Mouse (Mus musculus) brown adipose tissue, adult 24 weeks (tissue): ENCODE measurements around the gene Tmem119. TPM values are rescaled to one million over a fixed set of nuclear protein-coding genes. Genes with fewer than 3 reads are reported as not detected.
A peak's percentile ranks its signal among the peaks of the same experiment; 100 is the strongest.
"Not testable (repeated sequence)": the region's sequence is repeated elsewhere in the genome, so short reads cannot be mapped to it uniquely, and the experiment has no call there.

Experiments
- H3K27ac ChIP-seq: fragments of 200-500 bp; replicated peaks from 2 replicates; pipeline ENCODE4 v1.5.1; 2012; ENCODE audit warnings: low read depth, mild to moderate bottlenecking, low read length
- H3K4me1 ChIP-seq: fragments of 200-500 bp; 2 replicates; pipeline ENCODE4 v1.6.1; 2012; ENCODE audit warnings: low read length, mixed read lengths; ENCODE audit not compliant: control insufficient read depth, insufficient read depth, insufficient read length
- H3K4me3 ChIP-seq: fragments of 200-500 bp; 2 replicates; pipeline ENCODE4 v1.5.1; 2012; ENCODE audit warnings: low read depth, mild to moderate bottlenecking, low read length, moderate library complexity; ENCODE audit not compliant: insufficient read depth
- polyA plus RNA-seq: library from polyadenylated mRNA; stranded (reverse); fragments of >200 nt; gene quantifications from 2 replicates; pipeline ENCODE4 v1.2.4, GENCODE M21; 2012; ENCODE audit not compliant: missing spikeins, insufficient read depth, insufficient read length

Gene Tmem119
- polyA plus RNA-seq, 1 experiment, result 1.5 TPM

DNA sequence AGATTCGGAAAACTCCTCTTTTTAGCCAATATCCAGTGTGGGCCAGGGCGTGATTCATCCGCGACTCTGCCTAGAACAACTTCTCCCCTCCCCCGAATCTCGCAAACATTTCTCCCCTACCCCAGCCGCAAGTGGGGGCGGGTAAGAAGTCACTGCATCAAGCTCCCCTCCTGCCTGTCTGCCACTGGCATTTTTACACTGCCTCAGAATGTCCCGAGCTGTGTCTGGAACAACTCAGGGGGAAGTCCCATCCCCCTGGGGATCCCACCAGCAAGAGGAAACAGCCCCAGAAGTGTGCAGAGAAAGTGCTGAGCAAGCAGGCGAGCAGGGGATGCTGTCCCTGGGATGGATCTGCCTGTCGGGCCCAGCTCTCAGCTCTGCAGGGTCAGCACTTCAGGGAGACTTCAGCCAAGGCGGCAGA lies 16.7 kb downstream of the Tmem119 start:
- Histone ChIP-seq H3K4me3 (no peak overlapping the region), H3K27ac (no peak overlapping the region), H3K4me1 (no peaks in the 10 kb centered on the region)

DNA sequence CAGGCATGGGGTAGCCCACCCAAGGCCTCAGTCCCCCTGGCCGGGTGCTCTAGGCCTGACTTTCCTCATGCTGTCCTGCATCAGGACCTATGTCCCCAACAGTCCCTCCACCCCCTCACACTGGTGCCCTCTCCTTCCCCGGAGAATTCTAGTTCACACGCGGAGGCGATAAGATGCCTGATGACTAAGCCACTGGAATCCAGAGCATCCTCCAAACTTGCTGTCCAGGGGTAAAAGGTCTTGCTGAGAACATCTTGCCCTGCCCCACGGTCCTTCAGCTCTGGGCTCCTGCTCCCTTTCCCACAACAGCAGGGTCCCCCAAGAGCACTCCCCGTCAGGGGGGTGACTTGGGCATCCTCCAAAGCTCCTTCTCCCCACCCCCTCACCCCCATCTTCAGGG lies 17.7 kb downstream of the Tmem119 start:
- H3K27ac ChIP-seq, result no peak overlapping the region
- no peak overlapping the region for H3K4me3 ChIP-seq
- no peaks in the 10 kb centered on the region for H3K4me1 ChIP-seq

DNA sequence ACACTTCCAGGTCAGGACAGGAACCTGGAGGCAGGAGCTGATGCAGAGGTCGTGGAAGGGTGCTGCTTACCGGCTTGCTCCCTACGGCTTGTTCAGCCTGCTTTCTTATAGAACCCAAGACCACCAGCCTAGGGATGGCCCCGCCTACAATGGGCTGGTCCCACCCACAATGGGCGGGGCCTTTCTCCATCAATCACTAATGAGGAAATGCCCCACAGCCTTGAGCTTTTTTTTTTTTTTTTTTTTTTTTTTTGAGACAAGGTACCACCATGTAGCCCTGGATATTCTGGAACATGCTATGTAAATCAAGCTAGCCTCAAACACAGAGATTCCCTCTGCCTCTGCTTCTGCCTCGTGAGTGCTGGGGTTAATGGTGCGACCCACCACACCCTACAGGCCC lies 18.4 kb downstream of the Tmem119 start:
- no peak overlapping the region for H3K27ac ChIP-seq
- H3K4me1 ChIP-seq, result no peaks in the 10 kb centered on the region
- H3K4me3 ChIP-seq, result no peak overlapping the region

DNA sequence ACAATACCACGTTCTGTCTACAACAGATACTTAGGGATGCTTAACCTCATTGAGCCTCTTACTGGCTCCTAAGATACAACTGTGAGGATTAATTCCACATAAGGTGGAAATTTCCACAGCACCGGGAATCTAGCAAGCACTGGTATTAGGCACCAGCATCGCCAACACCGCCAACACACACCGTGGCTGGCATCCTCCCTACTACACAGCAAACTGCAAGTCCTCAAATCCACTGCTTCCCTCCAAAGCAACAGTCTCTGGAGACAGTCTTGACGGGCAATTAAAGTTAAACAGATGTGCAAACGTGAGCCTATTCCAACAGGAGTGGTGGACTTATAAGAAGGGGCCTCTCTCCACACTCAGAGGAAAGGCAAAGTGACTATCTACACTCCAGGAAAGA lies 19.1 kb downstream of the Tmem119 start:
- Histone ChIP-seq H3K4me3 (no peak overlapping the region), H3K27ac (no peak overlapping the region), H3K4me1 (no peaks in the 10 kb centered on the region)

DNA sequence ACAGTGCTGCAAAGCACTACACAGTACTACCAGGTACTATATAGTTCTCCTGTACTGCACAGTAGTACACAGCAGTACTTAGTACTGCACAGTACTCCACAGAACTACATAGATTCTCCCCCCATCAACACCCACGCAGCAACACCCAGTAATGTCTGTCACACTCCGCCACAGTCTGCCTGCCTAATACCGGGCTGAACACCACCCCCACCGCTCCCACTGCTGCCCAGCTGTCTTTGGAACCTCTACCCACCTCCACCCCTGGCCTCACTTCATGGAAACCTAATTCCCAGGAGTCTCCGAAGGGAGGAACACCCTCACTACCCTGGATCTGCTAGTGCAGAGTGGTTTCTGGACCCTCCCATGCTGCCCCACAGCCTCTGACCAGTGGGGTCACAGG lies 19.6 kb downstream of the Tmem119 start:
- H3K4me1 ChIP-seq, result no peaks in the 10 kb centered on the region
- no peak overlapping the region for H3K27ac ChIP-seq
- H3K4me3 ChIP-seq, result no peak overlapping the region

DNA sequence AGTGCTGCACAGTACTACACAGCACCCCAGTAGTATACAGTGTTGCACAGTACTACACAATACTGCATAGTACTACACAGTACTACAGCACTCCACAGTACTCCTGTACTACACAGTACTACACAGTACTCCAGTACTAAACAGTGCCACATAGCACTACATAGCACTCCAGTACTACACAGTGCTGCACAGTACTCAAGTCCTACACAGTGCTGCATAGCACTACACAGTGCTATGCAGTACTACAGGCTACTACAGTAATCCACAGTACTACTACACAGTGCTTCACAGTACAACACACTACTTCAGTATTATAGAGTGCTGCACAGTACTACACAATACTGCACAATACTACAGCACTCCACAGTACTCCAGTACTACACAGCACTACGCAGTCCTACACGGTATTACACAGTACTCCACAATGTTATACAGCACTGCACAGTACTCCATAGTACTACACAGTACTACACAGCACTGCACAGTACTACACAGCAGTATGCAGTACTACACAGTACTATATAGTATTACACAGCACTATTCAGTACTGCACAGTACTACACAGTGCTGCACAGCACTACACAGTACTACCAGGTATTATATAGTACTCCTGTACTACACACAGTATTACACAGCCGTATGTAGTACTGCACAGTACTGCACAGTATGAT lies 20.1 kb downstream of the Tmem119 start:
- Histone ChIP-seq H3K4me1 (no peaks in the 10 kb centered on the region), H3K27ac (no peak overlapping the region), H3K4me3 (no peak overlapping the region)

DNA sequence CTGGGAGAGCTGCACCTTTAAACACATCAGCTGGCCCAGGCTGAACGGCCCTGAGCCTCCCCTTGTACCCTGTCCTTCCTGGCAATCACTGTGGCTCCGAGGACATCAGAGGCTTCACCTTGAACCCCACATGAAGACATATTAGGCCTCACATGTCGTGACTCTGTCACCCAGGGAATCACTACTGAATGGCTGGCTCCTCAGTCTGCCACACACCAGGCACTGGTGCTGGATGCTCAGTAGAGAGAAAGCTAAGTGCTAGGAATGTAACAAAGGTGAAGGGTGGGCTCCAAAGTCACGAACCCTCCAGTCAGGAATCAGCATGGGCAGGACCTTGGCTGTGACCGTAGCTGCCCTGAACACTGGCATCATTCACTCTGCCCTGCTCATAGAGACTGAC lies 20.7 kb downstream of the Tmem119 start:
- no peak overlapping the region for H3K27ac ChIP-seq
- H3K4me3 ChIP-seq, result no peak overlapping the region
- H3K4me1 ChIP-seq, result no peaks in the 10 kb centered on the region

DNA sequence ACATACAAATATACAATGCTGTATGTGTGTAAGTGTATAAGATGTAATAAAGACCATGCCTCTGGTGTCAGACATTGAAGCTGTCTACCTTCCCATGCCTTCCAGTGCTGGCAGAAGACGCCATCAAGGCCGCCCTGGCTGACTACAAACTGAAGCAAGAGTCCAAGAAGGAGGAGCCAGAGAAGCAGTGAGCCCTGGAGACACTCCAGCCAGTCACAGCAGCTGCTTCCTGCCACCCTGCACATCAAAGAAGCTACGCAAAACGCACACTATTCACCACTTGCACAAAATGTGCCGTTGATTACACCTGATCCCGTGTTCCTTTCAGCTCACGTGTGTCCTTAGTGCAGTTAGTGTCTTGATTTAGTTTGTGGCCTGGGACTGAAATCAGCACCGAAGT lies 22.6 kb downstream of the Tmem119 start:
- H3K27ac ChIP-seq, H3K4me3 ChIP-seq, H3K4me1 ChIP-seq: not testable (repeated sequence)

DNA sequence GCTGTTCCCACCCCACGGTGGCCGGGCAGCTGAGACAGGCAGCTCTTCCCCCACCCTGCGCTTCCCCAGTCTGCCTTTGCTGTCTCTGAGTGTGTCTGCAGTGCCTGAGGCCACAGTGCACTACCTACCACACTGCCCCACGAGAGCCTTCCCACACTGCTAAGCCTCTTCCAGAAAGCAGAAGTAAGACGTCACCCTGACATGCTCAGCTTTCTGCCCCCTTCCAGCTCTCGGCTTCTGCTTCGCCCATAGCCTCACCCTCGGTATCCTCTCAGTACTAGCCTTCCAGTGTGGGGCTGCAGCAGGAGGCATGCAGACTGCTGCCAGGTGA lies 23.5 kb downstream of the Tmem119 start:
- Histone ChIP-seq H3K27ac (peak overlapping the region; percentile 62), H3K4me3 (no peak overlapping the region), H3K4me1 (no peaks in the 10 kb centered on the region)

DNA sequence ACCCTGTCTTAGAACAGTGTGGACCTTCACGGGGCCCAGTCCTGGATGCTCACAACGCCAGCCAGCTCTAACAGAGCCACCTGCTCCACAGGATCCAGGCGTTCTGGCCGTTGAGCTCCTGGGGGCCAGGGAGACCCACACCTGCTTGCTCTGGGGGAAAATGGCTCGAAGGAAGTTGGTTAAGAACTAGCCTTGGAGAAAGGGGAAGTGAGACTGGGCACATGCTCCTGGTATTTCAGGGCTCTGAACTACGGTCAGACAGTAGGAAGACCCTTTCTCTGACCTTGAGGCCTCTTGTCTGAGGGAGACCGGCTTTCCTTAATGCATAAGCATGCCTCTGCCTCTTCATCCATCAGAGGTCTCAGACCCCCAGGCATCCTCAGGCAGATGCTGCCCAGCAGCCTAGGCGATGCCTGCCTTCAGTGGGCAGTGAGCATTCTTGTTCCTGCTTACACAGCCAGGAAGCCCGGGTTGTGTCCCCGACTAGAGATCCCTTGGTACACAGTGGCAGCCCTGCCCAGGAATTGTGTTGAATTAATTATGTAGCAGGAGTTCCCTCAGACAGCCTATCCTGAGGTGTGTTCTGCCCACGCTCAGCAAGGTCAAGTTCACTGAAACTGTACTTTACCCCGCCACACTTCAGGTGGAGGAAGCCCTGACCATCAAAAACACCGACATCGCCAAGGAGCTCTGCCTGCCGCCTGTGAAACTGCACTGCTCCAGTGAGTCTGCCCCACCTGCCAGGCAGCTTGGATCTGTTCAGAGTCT lies 24.0 kb downstream of the Tmem119 start:
- H3K27ac ChIP-seq, result peak overlapping the region; percentile 63
- no peak overlapping the region for H3K4me3 ChIP-seq
- no peaks in the 10 kb centered on the region for H3K4me1 ChIP-seq

DNA sequence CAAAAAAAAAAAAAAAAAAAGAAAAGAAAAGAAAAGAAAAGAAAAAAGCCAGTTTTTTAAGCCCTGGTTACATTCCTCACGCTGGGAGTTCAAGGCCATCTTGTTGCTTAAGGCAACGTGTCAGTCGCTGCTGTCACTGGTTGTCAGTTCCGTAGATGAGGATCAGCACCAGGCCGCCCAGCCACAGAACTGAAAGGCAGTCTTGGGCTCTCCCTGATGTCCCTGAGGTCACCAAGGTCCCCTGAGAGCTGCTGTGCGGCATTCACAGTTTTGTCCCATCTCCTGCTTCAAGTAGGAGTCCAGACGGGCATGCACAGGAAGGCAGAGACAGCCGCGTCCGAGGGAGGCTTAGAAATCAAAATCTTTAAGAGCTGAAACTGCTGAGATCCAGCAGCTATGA lies 24.7 kb downstream of the Tmem119 start:
- peak overlapping the region; percentile 63 for H3K27ac ChIP-seq
- no peak overlapping the region for H3K4me3 ChIP-seq
- no peaks in the 10 kb centered on the region for H3K4me1 ChIP-seq

DNA sequence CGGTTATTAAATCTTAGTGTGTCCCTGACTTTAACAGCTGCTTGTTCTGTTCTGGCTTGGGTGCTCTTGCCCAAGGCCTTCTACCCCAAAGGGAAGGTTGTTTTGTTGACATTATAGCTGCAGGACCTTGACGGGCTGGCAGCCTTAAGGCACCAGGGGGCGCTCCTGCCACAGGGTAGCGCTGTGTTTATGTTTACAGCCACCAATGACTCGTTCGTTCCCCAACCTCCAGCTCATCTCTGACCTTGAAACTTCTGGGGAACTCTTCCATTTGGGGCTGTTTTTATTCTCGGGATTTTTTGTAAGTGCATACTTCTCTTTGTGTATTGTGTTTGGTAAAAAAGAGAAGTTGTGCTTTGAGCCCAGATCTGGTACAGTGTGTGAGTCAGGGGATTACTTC lies 26.7 kb downstream of the Tmem119 start:
- no peak overlapping the region for H3K27ac ChIP-seq
- peaks cover 5% of the 10 kb centered on the region; the same call in 1 of the 2 replicates for H3K4me1 ChIP-seq
- peak overlapping the region; percentile 92 for H3K4me3 ChIP-seq

DNA sequence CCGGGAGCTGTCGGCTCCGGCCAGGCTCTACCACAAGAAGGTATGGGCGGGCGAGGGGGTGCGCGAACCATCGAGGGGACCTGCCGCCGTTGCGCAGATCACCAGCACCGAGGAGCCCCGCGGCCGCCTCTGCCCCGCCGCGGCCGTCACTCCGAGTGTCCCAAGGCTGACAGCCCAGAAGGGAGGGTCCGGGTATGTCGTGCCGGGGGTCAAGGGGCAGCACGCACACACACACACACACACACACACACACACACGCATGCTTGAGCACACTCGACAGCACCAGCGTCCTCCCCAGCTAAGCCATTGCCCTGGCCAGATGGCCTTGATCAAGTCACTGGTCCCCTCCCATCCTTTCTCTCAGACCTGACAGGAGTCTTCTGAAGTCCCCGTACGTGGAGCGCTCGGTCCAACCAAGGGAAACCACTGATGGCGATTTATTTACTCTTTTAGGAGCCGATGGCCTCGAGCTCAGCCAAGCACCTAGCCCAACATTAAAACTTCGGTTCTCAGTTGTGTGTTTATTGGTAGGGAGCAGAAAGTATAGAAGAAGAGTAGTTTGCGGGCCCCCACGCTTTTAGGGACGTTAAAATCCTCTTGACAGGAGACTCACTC lies 27.3 kb downstream of the Tmem119 start:
- peak overlapping the region; percentile 15; the same call in 1 of the 2 replicates for H3K27ac ChIP-seq
- peak overlapping the region; percentile 92 for H3K4me3 ChIP-seq

DNA sequence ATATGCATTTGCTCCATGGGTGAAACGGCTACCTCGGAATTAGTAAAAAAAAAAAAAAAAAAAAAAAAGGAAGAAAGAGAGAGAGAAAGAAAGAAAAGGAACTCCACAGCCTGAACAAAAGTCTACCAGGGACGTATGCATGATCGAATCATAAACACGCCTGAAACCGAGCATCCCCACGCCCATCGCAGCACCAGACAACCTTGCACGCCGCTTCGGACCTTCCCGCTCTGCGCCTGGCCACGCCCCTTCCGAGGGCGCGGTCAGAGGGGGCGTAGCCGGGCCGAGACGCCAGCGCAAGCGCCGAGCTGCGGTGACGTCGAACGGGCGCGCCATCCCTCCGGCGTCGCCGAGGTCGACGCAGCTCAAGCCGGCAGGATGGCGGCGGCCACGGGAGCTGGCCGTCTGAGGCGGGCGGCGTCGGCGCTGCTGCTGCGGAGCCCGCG lies 27.8 kb downstream of the Tmem119 start, which contains the start of the genes Sart3 and Iscu:
TSS of gene Sart3 (minus strand) at position 61 of the 446 bp plus-strand sequence.
TSS of gene Iscu (plus strand) at position 299 of the 446 bp plus-strand sequence.
- Histone ChIP-seq H3K27ac (peak within 1 kb of the TSS; percentile 99), H3K4me1 (peaks cover 5% of the 10 kb centered on the region; the same call in 1 of the 2 replicates), H3K4me3 (peak within 1 kb of the TSS; percentile 93)

More for the DNA sequence above, 27.3 kb downstream of the Tmem119 start:
- peaks cover 5% of the 10 kb centered on the region; the same call in 1 of the 2 replicates for H3K4me1 ChIP-seq
